Mouse (Mus musculus) intestine, embryonic 14.5 days (tissue): ENCODE results near the gene Fam193b. TPM values are rescaled to one million over a fixed set of nuclear protein-coding genes. Genes with fewer than 3 reads are reported as not detected.

ENCODE experiments used
- ATAC-seq: fragments of 200-750 bp; cut with Nextera tagmentation; replicated peaks from 2 replicates; pipeline ENCODE4 v1.8.0; 2017; ENCODE audit warnings: low read depth, moderate number of reproducible peaks, moderate TSS enrichment, moderate library complexity; ENCODE audit not compliant: low FRiP score, low TSS enrichment
- DNase-seq: peaks from one replicate; pipeline ENCODE4 v3.0.0-alpha.2; 2018; ENCODE audit warnings: low spot score
- H3K27ac ChIP-seq: fragments of 300-500 bp; sonication (generic); 2 replicates; pipeline ENCODE4 v1.5.1; 2014; ENCODE audit warnings: low read depth, mild to moderate bottlenecking, control low read depth
- H3K27me3 ChIP-seq: fragments of 300-500 bp; sonication (generic); replicated peaks from 2 replicates; pipeline ENCODE4 v1.6.1; 2014; ENCODE audit warnings: low read length, control low read depth; ENCODE audit not compliant: control insufficient read depth, insufficient read depth
- H3K36me3 ChIP-seq: fragments of 300-500 bp; sonication (generic); 2 replicates; pipeline ENCODE4 v1.6.1; 2014; ENCODE audit warnings: low read length, control low read depth; ENCODE audit not compliant: control insufficient read depth, insufficient read depth
- H3K4me1 ChIP-seq: fragments of 300-500 bp; sonication (generic); replicated peaks from 2 replicates; pipeline ENCODE4 v1.6.1; 2014; ENCODE audit warnings: low read length, control low read depth, mixed read lengths; ENCODE audit not compliant: control insufficient read depth, insufficient read depth
- H3K4me2 ChIP-seq: fragments of 300-500 bp; sonication (generic); 2 replicates; pipeline ENCODE4 v1.6.1; 2014; ENCODE audit warnings: low read length
- H3K4me3 ChIP-seq: fragments of 300-500 bp; sonication (generic); 2 replicates; pipeline ENCODE4 v1.5.1; 2014; ENCODE audit warnings: low read depth, low read length, control low read depth, mixed read lengths
- H3K9ac ChIP-seq: fragments of 300-500 bp; sonication (generic); 2 replicates; pipeline ENCODE4 v1.6.1; 2014; ENCODE audit warnings: mild to moderate bottlenecking, low read length
- H3K9me3 ChIP-seq: fragments of 300-500 bp; sonication (generic); 2 replicates; pipeline ENCODE4 v1.6.1; 2016; ENCODE audit warnings: low read length, control low read depth; ENCODE audit not compliant: control insufficient read depth
- WGBS: fragments of 180-500 bp; shearing (Covaris S2); extraction: QIAGEN DNeasy Blood & Tissue Kit; methylation state at CpG from one replicate; pipeline ENCODE4 v1.1.7; 2014; 5-methylcytosine and 5-hydroxymethylcytosine counted together
- polyA plus RNA-seq: library from polyadenylated mRNA; unstranded; fragments of >200 nt; fragmentation: Nextera tagmentation; extraction: Ambion mirVana; gene quantifications from 2 replicates; pipeline ENCODE4 v1.2.1, GENCODE M21; 2014

Gene Fam193b
- polyA plus RNA-seq, 1 experiment from 2014 or later, result 33.6 TPM

DNA sequence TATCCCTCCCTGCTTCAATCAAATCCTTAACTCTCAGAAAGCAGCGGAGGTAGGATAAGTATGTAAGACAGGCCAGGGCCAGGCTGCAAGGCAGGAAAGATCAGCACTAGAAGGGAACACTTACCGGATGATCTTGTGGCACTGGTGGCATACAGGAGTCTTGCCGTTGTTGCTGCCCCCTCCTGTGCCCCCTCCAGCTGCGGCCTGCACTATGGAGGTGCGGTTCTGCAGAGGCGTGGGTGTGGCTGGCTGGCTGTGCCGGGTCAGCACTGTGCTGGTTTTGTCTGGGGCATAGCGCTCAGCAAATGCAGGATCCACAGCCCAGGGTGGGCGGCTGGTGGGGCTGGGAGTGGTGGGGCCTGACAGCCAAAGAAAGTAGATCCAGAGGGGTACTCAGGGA lies 65.1 kb downstream of the Fam193b start:
- peaks cover 92% of the 10 kb centered on the region for H3K36me3 ChIP-seq
- peaks cover 9% of the 10 kb centered on the region for H3K4me1 ChIP-seq
- no peak overlapping the region for H3K27ac ChIP-seq
- H3K27me3 ChIP-seq, result no peaks in the 10 kb centered on the region
- H3K9ac ChIP-seq, result no peak overlapping the region
- ATAC-seq, result no peak
- DNase-seq, result no peak
- 96% methylated on average over 9 of the region's 9 CpGs for WGBS
- no peaks in the 10 kb centered on the region for H3K9me3 ChIP-seq
- no peak overlapping the region for H3K4me3 ChIP-seq
- H3K4me2 ChIP-seq, result no peak overlapping the region

GRCm38 (mm10) chr13:55504390-55504789 lies 66.5 kb downstream of the Fam193b start:
- H3K4me3 ChIP-seq, result no peak overlapping the region
- H3K9me3 ChIP-seq, result no peaks in the 10 kb centered on the region
- 78% methylated on average over 5 of the region's 5 CpGs for WGBS
- no peaks in the 10 kb centered on the region for H3K27me3 ChIP-seq
- no peaks in the 10 kb centered on the region for H3K4me1 ChIP-seq
- DNase-seq (no peak), ATAC-seq (no peak)
- peaks cover 92% of the 10 kb centered on the region for H3K36me3 ChIP-seq
- H3K4me2 ChIP-seq, result no peak overlapping the region
- no peak overlapping the region for H3K27ac ChIP-seq
- H3K9ac ChIP-seq, result no peak overlapping the region

- no peak overlapping the region for H3K27ac ChIP-seq
- H3K36me3 ChIP-seq, result peaks cover 90% of the 10 kb centered on the region
- no peaks in the 10 kb centered on the region for H3K9me3 ChIP-seq
- no peak overlapping the region for H3K4me3 ChIP-seq
- H3K27me3 ChIP-seq, result no peaks in the 10 kb centered on the region
- H3K9ac ChIP-seq, result no peak overlapping the region
- 82% methylated on average over 8 of the region's 8 CpGs for WGBS
- ATAC-seq, result no peak
- H3K4me1 ChIP-seq, result 0 out of 2 replicates have a peak, but pooled peaks cover 4% of the 10 kb centered on the region
- no peak overlapping the region for H3K4me2 ChIP-seq
- no peak for DNase-seq
Observed at GRCm38 (mm10) chr13:55502405-55502804, 68.5 kb downstream of the Fam193b start.

DNA sequence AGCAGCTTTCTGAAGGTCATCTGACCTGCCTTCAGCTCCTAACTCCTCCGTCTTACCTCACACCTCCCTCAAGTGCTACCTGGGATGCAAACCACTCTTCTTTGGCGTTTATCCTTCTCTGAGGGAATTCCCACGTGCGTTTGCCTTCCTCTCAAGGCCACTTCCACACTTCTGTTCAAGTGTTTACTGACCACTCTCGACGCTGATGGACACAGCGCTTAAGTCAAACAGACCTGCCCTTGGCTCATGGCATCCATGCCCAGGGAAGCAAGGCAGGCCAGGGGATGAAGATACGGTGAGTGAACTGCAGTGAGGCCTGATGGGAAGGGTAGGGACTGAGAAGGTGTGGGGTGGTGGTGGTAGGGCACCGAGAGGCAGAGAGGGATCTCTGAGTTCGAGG lies 70.3 kb downstream of the Fam193b start:
- H3K36me3 ChIP-seq, result peaks cover 72% of the 10 kb centered on the region
- peaks cover 4% of the 10 kb centered on the region; the same call in 1 of the 2 replicates for H3K4me1 ChIP-seq
- no peak for ATAC-seq
- no peaks in the 10 kb centered on the region for H3K27me3 ChIP-seq
- no peak overlapping the region for H3K4me2 ChIP-seq
- no peak overlapping the region for H3K4me3 ChIP-seq
- H3K9me3 ChIP-seq, result no peaks in the 10 kb centered on the region
- no peak overlapping the region for H3K27ac ChIP-seq
- no peak overlapping the region for H3K9ac ChIP-seq
- DNase-seq, result no peak
- 68% methylated on average over 10 of the region's 10 CpGs for WGBS

DNA sequence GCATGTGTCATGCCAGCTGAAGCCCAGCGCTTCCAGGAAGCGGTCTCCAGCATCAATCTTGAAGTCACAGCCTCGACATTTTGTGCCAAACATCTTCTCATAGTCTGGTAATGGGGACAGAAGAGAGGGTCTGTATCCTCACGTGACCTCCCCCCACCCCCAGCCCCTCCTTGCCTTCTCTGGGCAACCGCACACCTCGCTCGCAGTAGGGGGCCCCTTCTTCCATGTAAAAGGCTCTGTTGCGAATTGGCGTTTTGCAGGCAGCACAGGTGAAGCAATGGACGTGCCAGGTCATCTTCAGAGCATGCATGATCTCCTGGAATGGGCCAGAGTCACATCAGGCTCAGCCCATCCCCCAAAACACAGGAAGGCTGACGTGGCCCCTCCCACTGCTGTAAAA lies 72.0 kb downstream of the Fam193b start:
- Histone ChIP-seq H3K27me3 (no peaks in the 10 kb centered on the region), H3K4me1 (peaks cover 4% of the 10 kb centered on the region; the same call in 1 of the 2 replicates), H3K4me2 (no peak overlapping the region), H3K4me3 (no peak overlapping the region), H3K9ac (no peak overlapping the region), H3K36me3 (peaks cover 55% of the 10 kb centered on the region), H3K27ac (no peak overlapping the region), H3K9me3 (no peaks in the 10 kb centered on the region)
- WGBS, result 54% methylated on average over 11 of the region's 11 CpGs
- DNase-seq, result no peak
- ATAC-seq, result no peak

DNA sequence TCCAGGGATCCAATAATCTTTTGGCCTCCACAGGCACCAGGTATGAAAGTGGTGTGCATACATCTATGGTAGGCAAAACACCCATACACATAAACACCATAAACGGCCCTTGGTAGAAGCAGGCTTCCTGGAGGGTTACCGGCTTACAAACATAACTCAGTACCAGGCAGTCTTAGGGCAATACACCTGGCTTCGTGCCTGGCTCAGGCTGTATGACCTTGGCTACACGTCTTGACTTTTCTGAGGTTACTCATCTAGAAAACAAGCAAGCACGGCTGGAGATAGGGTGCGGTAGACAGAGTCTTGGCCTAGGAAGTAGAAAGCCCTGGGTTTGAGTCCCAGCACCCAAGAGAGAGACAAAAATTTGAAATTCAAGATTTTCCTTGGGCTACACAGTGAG lies 74.3 kb downstream of the Fam193b start:
- Histone ChIP-seq H3K9me3 (no peaks in the 10 kb centered on the region), H3K27me3 (no peaks in the 10 kb centered on the region), H3K4me1 (peaks cover 4% of the 10 kb centered on the region; the same call in 1 of the 2 replicates), H3K36me3 (peaks cover 35% of the 10 kb centered on the region), H3K9ac (no peak overlapping the region), H3K27ac (no peak overlapping the region), H3K4me2 (no peak overlapping the region), H3K4me3 (no peak overlapping the region)
- DNase-seq (no peak), ATAC-seq (no peak)
- WGBS, result 75% methylated on average over 6 of the region's 6 CpGs

DNA sequence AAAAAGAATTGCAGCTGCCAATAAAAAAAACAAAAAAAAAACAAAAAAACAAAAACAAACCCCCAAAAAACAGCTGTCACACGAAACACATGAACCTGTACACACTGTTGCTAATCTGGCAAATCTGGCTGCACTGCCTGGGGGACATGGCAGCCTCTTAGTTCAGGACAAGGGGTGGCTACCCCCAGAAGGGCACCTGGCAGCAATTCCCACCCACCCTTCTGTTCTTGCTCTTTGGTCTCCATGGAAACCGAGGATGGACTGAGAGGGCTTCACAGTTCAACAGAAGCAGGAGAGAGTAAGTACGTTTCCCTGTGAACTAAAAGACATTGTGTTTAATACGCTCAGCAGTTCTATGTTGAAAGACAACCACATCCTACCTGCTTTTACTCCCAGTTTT lies 75.2 kb downstream of the Fam193b start:
- no peak overlapping the region for H3K27ac ChIP-seq
- 46% methylated on average over 4 of the region's 4 CpGs for WGBS
- peaks cover 27% of the 10 kb centered on the region for H3K36me3 ChIP-seq
- H3K9me3 ChIP-seq, result no peaks in the 10 kb centered on the region
- H3K27me3 ChIP-seq, result no peaks in the 10 kb centered on the region
- no peak overlapping the region for H3K4me2 ChIP-seq
- ATAC-seq (no peak), DNase-seq (no peak)
- H3K4me3 ChIP-seq, result no peak overlapping the region
- H3K9ac ChIP-seq, result no peak overlapping the region
- peaks cover 4% of the 10 kb centered on the region; the same call in 1 of the 2 replicates for H3K4me1 ChIP-seq

GRCm38 (mm10) chr13:55494883-55495621 lies 75.9 kb downstream of the Fam193b start:
- no peak for DNase-seq
- Histone ChIP-seq H3K4me2 (no peak overlapping the region), H3K4me1 (peaks cover 4% of the 10 kb centered on the region; the same call in 1 of the 2 replicates), H3K9me3 (no peaks in the 10 kb centered on the region), H3K36me3 (peaks cover 21% of the 10 kb centered on the region), H3K4me3 (no peak overlapping the region), H3K27ac (no peak overlapping the region), H3K9ac (no peak overlapping the region), H3K27me3 (no peaks in the 10 kb centered on the region)
- WGBS, result 16% methylated on average over 18 of the region's 18 CpGs
- ATAC-seq, result peak; percentile 38; the same call in 1 of the 2 replicates

DNA sequence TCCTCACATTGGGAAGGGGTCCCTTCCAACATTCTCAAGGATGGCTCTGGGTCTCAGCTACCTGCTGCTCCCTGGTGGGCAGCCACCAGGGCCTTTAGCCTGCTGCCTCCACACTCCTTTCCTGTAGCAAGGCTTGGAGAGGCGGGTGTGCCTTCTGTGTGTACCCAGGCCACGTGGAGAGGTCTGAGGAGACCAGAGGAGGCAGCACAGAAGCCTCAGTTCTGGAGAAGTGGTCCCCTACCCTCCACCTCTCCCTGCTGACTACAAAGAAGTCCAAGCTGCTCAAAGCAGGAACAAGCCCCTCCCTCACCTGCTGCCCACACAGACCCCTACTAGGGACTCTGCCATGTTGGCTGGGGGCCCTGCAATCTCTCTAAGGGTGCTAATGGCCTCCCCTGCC lies 76.7 kb downstream of the Fam193b start:
- peaks cover 4% of the 10 kb centered on the region; the same call in 1 of the 2 replicates for H3K4me1 ChIP-seq
- no peak for ATAC-seq
- WGBS, result 17% methylated on average over 2 of the region's 2 CpGs
- no peak overlapping the region for H3K27ac ChIP-seq
- H3K9me3 ChIP-seq, result no peaks in the 10 kb centered on the region
- no peak overlapping the region for H3K9ac ChIP-seq
- peaks cover 18% of the 10 kb centered on the region for H3K36me3 ChIP-seq
- no peaks in the 10 kb centered on the region for H3K27me3 ChIP-seq
- no peak overlapping the region for H3K4me3 ChIP-seq
- no peak overlapping the region for H3K4me2 ChIP-seq
- DNase-seq, result no peak
